Mouse (Mus musculus) MEL (cell line): ENCODE results near the gene Med7.

Source experiments
- CHD2 ChIP-seq: IDR thresholded peaks from 2 replicates; pipeline ENCODE4 v1.6.1; 2011; ENCODE audit warnings: low read length, improper control_type of control experiment
- CTCF ChIP-seq, 3 experiments: IDR thresholded peaks in 2 of 3; conservative IDR thresholded peaks in 1 of 3; 2 replicates each; pipeline ENCODE4 v1.5.1; 2011 to 2012; ENCODE audit warnings: low read length in 3 of 3, low read depth in 2 of 3, mild to moderate bottlenecking in 2 of 3, improper control_type of control experiment in 1 of 3, inconsistent platforms in 1 of 3, mixed read lengths in 1 of 3, moderate library complexity in 1 of 3; ENCODE audit not compliant: control insufficient read depth in 1 of 3, insufficient read depth in 1 of 3, poor library complexity in 1 of 3, severe bottlenecking in 1 of 3
- ELF1 ChIP-seq: IDR thresholded peaks from 2 replicates; pipeline ENCODE4 v1.6.1; 2014; ENCODE audit warnings: low read depth, mild to moderate bottlenecking, inconsistent platforms, low read length, improper control_type of control experiment, moderate library complexity
- EP300 ChIP-seq, 2 experiments: IDR thresholded peaks; 2 replicates each; pipeline ENCODE4 v1.6.1; 2011; ENCODE audit warnings: improper control_type of control experiment in 2 of 2, low read length in 2 of 2, low read depth in 1 of 2, mild to moderate bottlenecking in 1 of 2
- ETS1 ChIP-seq: IDR thresholded peaks from 2 replicates; pipeline ENCODE4 v1.6.1; 2012; ENCODE audit warnings: low read depth, mild to moderate bottlenecking, inconsistent platforms, low read length, improper control_type of control experiment, moderate library complexity
- GATA1 ChIP-seq: IDR thresholded peaks from 2 replicates; pipeline ENCODE4 v1.6.1; 2011; ENCODE audit warnings: low read depth, low read length, improper control_type of control experiment
- MYC ChIP-seq: IDR thresholded peaks from 2 replicates; pipeline ENCODE4 v1.6.1; 2011; ENCODE audit warnings: low read depth, mild to moderate bottlenecking, low read length, improper control_type of control experiment, moderate library complexity
- NELFE ChIP-seq: IDR thresholded peaks from 2 replicates; pipeline ENCODE4 v1.6.1; 2011; ENCODE audit warnings: low read depth, low read length, improper control_type of control experiment
- POLR2A ChIP-seq, 2 experiments: IDR thresholded peaks; 2 replicates each; pipeline ENCODE4 v1.6.1; 2011 to 2012; ENCODE audit warnings: low read length in 2 of 2, mild to moderate bottlenecking in 2 of 2, control low read depth in 1 of 2, improper control_type of control experiment in 1 of 2, low read depth in 1 of 2, moderate library complexity in 1 of 2; ENCODE audit not compliant: control insufficient read depth in 1 of 2, insufficient read depth in 1 of 2, poor library complexity in 1 of 2
- TBP ChIP-seq: IDR thresholded peaks from 2 replicates; pipeline ENCODE4 v1.8.0; 2011; ENCODE audit warnings: low read depth, low read length, improper control_type of control experiment
- TCF12 ChIP-seq: IDR thresholded peaks from 2 replicates; pipeline ENCODE4 v1.6.1; 2014; ENCODE audit warnings: low read depth, mild to moderate bottlenecking, inconsistent platforms, low read length, improper control_type of control experiment, moderate library complexity

- TF ChIP-seq EP300 (IDR thresholded peaks at IDR 0.05; ENCODE audit: low read depth in 1 of 2, low read length in 2 of 2) (no peak), POLR2A (IDR thresholded peaks at IDR 0.05; ENCODE audit: control insufficient read depth in 1 of 2, insufficient read depth in 1 of 2, low read depth in 1 of 2, low read length in 2 of 2, poor library complexity in 1 of 2) (no peak), CTCF (IDR thresholded peaks at IDR 0.05 in 2 of 3, conservative IDR thresholded peaks at IDR 0.05 in 1 of 3; ENCODE audit: control insufficient read depth in 1 of 3, insufficient read depth in 1 of 3, low read depth in 2 of 3, low read length in 3 of 3, poor library complexity in 1 of 3, severe bottlenecking in 1 of 3) (no peak), ELF1 (no peak), MYC (no peak), TBP (no peak), TCF12 (no peak), CHD2 (no peak), ETS1 (no peak), GATA1 (no peak), NELFE (no peak)
Observed at GRCm38 (mm10) chr11:46398473-46398872, 38.3 kb upstream of the Med7 start.
